Mouse (Mus musculus) limb, embryonic 11.5 days (tissue): Measurements from ENCODE around the gene Usp6nl. TPM values are rescaled to one million over a fixed set of nuclear protein-coding genes. Genes with fewer than 3 reads are reported as not detected.

Experiments used
- ATAC-seq: fragments of 200-750 bp; cut with Nextera tagmentation; 2 replicates; pipeline ENCODE4 v1.8.0; 2017; ENCODE audit warnings: low read depth; ENCODE audit not compliant: insufficient number of reproducible peaks, low FRiP score, low TSS enrichment
- DNase-seq: peaks from one replicate; pipeline ENCODE4 v3.0.0-alpha.2; 2015; ENCODE audit warnings: low spot score
- H3K27ac ChIP-seq: fragments of 300-500 bp; sonication (generic); replicated peaks from 2 replicates; pipeline ENCODE4 v1.5.1; 2014; ENCODE audit warnings: low read depth, mild to moderate bottlenecking, low read length
- H3K27me3 ChIP-seq: fragments of 300-500 bp; sonication (generic); 2 replicates; pipeline ENCODE4 v1.6.1; 2014; ENCODE audit warnings: mild to moderate bottlenecking, low read length, mixed read lengths; ENCODE audit not compliant: control insufficient read depth, insufficient read depth
- H3K36me3 ChIP-seq: fragments of 300-500 bp; sonication (generic); 2 replicates; pipeline ENCODE4 v1.6.1; 2014; ENCODE audit warnings: mild to moderate bottlenecking, low read length, moderate library complexity, mixed read lengths; ENCODE audit not compliant: control insufficient read depth, insufficient read depth
- H3K4me1 ChIP-seq: fragments of 300-500 bp; sonication (generic); 2 replicates; pipeline ENCODE4 v1.6.1; 2014; ENCODE audit warnings: low read length, mixed read lengths; ENCODE audit not compliant: control insufficient read depth, insufficient read depth
- H3K4me2 ChIP-seq: fragments of 300-500 bp; sonication (generic); 2 replicates; pipeline ENCODE4 v1.6.1; 2014; ENCODE audit warnings: low read depth, mild to moderate bottlenecking, moderate library complexity; ENCODE audit not compliant: severe bottlenecking
- H3K4me3 ChIP-seq: fragments of 300-500 bp; sonication (generic); 2 replicates; pipeline ENCODE4 v1.5.1; 2014; ENCODE audit warnings: low read depth, low read length
- H3K9ac ChIP-seq: fragments of 300-500 bp; sonication (generic); 2 replicates; pipeline ENCODE4 v1.6.1; 2014; ENCODE audit warnings: mild to moderate bottlenecking, low read length
- H3K9me3 ChIP-seq: fragments of 300-500 bp; sonication (generic); 2 replicates; pipeline ENCODE4 v1.6.1; 2016; ENCODE audit warnings: low read length; ENCODE audit not compliant: control insufficient read depth
- WGBS: fragments of 180-500 bp; shearing (Covaris S2); extraction: QIAGEN DNeasy Blood & Tissue Kit; methylation state at CpG from one replicate; pipeline ENCODE4 v1.1.7; 2014; 5-methylcytosine and 5-hydroxymethylcytosine counted together
- polyA plus RNA-seq: library from polyadenylated mRNA; unstranded; fragments of >200 nt; fragmentation: Nextera tagmentation; extraction: Ambion mirVana; gene quantifications from 2 replicates; pipeline ENCODE4 v1.2.1, GENCODE M21; 2014

Usp6nl gene
- polyA plus RNA-seq, 1 experiment from 2014 or later: 15.6 TPM

DNA sequence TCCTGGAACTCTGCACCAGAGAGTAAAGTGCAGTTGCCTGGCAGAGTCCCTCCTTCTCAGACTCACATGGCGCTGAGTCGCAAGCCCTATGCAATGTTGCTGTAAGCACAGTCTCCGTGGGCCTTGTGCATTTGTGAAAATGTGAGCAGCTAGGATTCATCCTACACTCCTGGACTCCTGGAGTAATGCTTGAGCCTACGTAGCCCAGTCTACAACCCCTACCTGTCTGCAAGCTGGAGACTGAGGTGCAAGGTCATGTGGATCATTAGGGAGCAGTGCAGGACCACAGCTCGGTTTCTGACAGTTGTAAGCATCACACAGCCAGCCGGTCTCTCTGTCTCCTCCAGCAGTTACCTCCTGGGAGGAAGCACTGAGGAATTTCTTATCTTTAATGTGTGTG lies 167.6 kb downstream of the Usp6nl start:
- Histone ChIP-seq H3K9ac (no peak overlapping the region), H3K27ac (no peak overlapping the region), H3K9me3 (no peaks in the 10 kb centered on the region), H3K27me3 (no peaks in the 10 kb centered on the region), H3K4me1 (no peaks in the 10 kb centered on the region), H3K36me3 (no peaks in the 10 kb centered on the region), H3K4me2 (no peak overlapping the region), H3K4me3 (no peak overlapping the region)
- ATAC-seq (no peak), DNase-seq (no peak)
- 90% methylated on average over 6 of the region's 6 CpGs for WGBS

DNA sequence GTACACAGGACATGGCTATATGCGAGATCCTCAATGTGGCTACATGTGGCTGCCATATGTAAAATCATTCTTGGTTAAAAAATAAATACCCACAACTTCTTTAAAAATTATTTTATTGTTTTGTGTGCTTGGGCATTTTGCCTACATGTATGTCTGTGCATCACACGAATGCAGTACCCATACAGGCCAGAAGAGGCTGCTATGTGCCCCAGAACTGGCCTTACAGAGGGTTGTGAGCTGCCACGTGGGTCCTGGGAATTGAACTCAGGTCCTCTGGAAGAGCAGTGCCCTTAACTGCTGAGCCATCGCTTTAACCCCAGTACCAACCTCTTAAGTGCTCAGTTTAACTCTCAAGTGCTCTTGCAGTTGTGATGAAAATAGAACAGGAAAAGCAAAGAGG lies 168.4 kb downstream of the Usp6nl start:
- WGBS: 84% methylated on average over 4 of the region's 4 CpGs
- Histone ChIP-seq H3K36me3 (no peaks in the 10 kb centered on the region), H3K4me2 (no peak overlapping the region)

GRCm38 (mm10) chr2:6493886-6494285 lies 171.4 kb downstream of the Usp6nl start:
- no peaks in the 10 kb centered on the region for H3K36me3 ChIP-seq
- H3K27me3 ChIP-seq: no peaks in the 10 kb centered on the region
- H3K4me1 ChIP-seq: no peaks in the 10 kb centered on the region
- ATAC-seq (no peak), DNase-seq (no peak)
- no peaks in the 10 kb centered on the region for H3K9me3 ChIP-seq
- H3K27ac ChIP-seq: no peak overlapping the region
- 75% methylated on average over 5 of the region's 5 CpGs for WGBS
- no peak overlapping the region for H3K4me3 ChIP-seq
- no peak overlapping the region for H3K4me2 ChIP-seq
- no peak overlapping the region for H3K9ac ChIP-seq

More for the DNA sequence above, 168.4 kb downstream of the Usp6nl start:
- no peaks in the 10 kb centered on the region for H3K4me1 ChIP-seq
- DNase-seq (no peak), ATAC-seq (no peak)
- no peaks in the 10 kb centered on the region for H3K9me3 ChIP-seq
- H3K9ac ChIP-seq: no peak overlapping the region
- H3K27ac ChIP-seq: no peak overlapping the region
- no peaks in the 10 kb centered on the region for H3K27me3 ChIP-seq
- no peak overlapping the region for H3K4me3 ChIP-seq

Other genes starting within 250 kb of the Usp6nl start
- 3.8 and 4.8 TPM in 2 replicates for gene Proser2, start 192.5 kb upstream of the Usp6nl start, polyA plus RNA-seq
- 2.7 and 4.5 TPM in 2 replicates for gene Echdc3, start 109.6 kb upstream of the Usp6nl start, polyA plus RNA-seq